Mouse (Mus musculus): ENCODE measurements around the gene Ptov1. TPM values are rescaled to one million over a fixed set of nuclear protein-coding genes. Genes with fewer than 3 reads are reported as not detected.

Ptov1 gene
- polyA plus RNA-seq, 1 experiment from 2014 or later = 415 TPM

- Histone ChIP-seq H3K27me3 (ENCODE audit: poor library complexity, severe bottlenecking) (no peaks in the 10 kb centered on the region), H3K27ac (no peak overlapping the region), H3K36me3 (replicated peaks) (peaks cover 50% of the 10 kb centered on the region), H3K4me1 (peaks cover 72% of the 10 kb centered on the region), H3K4me3 (peak overlapping the region; percentile 90; the same call in 1 of the 2 replicates), H3K9me3 (no peaks in the 10 kb centered on the region)
- WGBS = 90% methylated on average over 3 of the region's 3 CpGs
- no peak for DNase-seq (ENCODE audit: extremely low spot score, low spot score)
Measured at GRCm38 (mm10) chr7:44820525-44820924, 49.1 kb downstream of the Ptov1 start.

GRCm38 (mm10) chr7:44819863-44820262, 49.7 kb downstream of the Ptov1 start:
- Histone ChIP-seq H3K9me3 (no peaks in the 10 kb centered on the region), H3K4me1 (peaks cover 77% of the 10 kb centered on the region), H3K27me3 (ENCODE audit: poor library complexity, severe bottlenecking) (no peaks in the 10 kb centered on the region), H3K4me3 (peak overlapping the region; percentile 90), H3K36me3 (replicated peaks) (peaks cover 47% of the 10 kb centered on the region), H3K27ac (no peak overlapping the region)
- WGBS = 75% methylated on average over 5 of the region's 5 CpGs
- no peak for DNase-seq (ENCODE audit: extremely low spot score, low spot score)

GRCm38 (mm10) chr7:44819391-44819790, 50.2 kb downstream of the Ptov1 start:
- H3K4me3 ChIP-seq = peak overlapping the region; percentile 90
- no peaks in the 10 kb centered on the region for H3K9me3 ChIP-seq
- H3K36me3 ChIP-seq (replicated peaks) = peaks cover 52% of the 10 kb centered on the region
- H3K27ac ChIP-seq = peak overlapping the region; percentile 99
- H3K4me1 ChIP-seq = peaks cover 77% of the 10 kb centered on the region
- WGBS = 97% methylated on average over 2 of the region's 2 CpGs
- H3K27me3 ChIP-seq (ENCODE audit: poor library complexity, severe bottlenecking) = no peaks in the 10 kb centered on the region
- no peak for DNase-seq (ENCODE audit: extremely low spot score, low spot score)

- no peak for DNase-seq (ENCODE audit: extremely low spot score, low spot score)
Measured at GRCm38 (mm10) chr7:44818751-44819235, 50.8 kb downstream of the Ptov1 start.

GRCm38 (mm10) chr7:44818164-44818563, 51.4 kb downstream of the Ptov1 start:
- Histone ChIP-seq H3K9me3 (no peaks in the 10 kb centered on the region), H3K4me3 (peak overlapping the region; percentile 90), H3K4me1 (peaks cover 69% of the 10 kb centered on the region), H3K36me3 (replicated peaks) (peaks cover 64% of the 10 kb centered on the region), H3K27ac (peak overlapping the region; percentile 99), H3K27me3 (ENCODE audit: poor library complexity, severe bottlenecking) (no peaks in the 10 kb centered on the region)
- DNase-seq (ENCODE audit: extremely low spot score, low spot score) = no peak
- WGBS = 71% methylated on average over 2 of the region's 2 CpGs

More at GRCm38 (mm10) chr7:44818751-44819235, 50.8 kb downstream of the Ptov1 start:
- 58% methylated on average over 6 of the region's 6 CpGs for WGBS
- H3K27me3 ChIP-seq (ENCODE audit: poor library complexity, severe bottlenecking) = no peaks in the 10 kb centered on the region
- peaks cover 75% of the 10 kb centered on the region for H3K4me1 ChIP-seq
- no peaks in the 10 kb centered on the region for H3K9me3 ChIP-seq
- peak overlapping the region; percentile 99 for H3K27ac ChIP-seq
- H3K4me3 ChIP-seq = peak overlapping the region; percentile 90
- peaks cover 58% of the 10 kb centered on the region for H3K36me3 ChIP-seq (replicated peaks)

- Histone ChIP-seq H3K27me3 (ENCODE audit: poor library complexity, severe bottlenecking) (no peaks in the 10 kb centered on the region), H3K4me3 (peak overlapping the region; percentile 90), H3K36me3 (replicated peaks) (peaks cover 66% of the 10 kb centered on the region), H3K9me3 (no peaks in the 10 kb centered on the region), H3K27ac (peak overlapping the region; percentile 99), H3K4me1 (peaks cover 64% of the 10 kb centered on the region)
- WGBS = 40% methylated on average over 3 of the region's 3 CpGs
- no peak for DNase-seq (ENCODE audit: extremely low spot score, low spot score)
Measured at GRCm38 (mm10) chr7:44817441-44817840, 52.1 kb downstream of the Ptov1 start.

GRCm38 (mm10) chr7:44816470-44817021, 53.0 kb downstream of the Ptov1 start, which contains the start of gene Atf5:
Gene Atf5, minus strand, starts transcription at chr7:44816658.
- H3K4me1 ChIP-seq = peaks cover 60% of the 10 kb centered on the region

GRCm38 (mm10) chr7:44815721-44816469, 53.7 kb downstream of the Ptov1 start, which contains the start of the genes Nup62 and Il4i1:
Gene Nup62, plus strand, starts transcription at chr7:44816088.
Gene Il4i1, plus strand, starts transcription at chr7:44816387.
- Histone ChIP-seq H3K4me1 (peaks cover 53% of the 10 kb centered on the region), H3K27me3 (ENCODE audit: poor library complexity, severe bottlenecking) (no peaks in the 10 kb centered on the region), H3K9me3 (no peaks in the 10 kb centered on the region), H3K36me3 (replicated peaks) (peaks cover 69% of the 10 kb centered on the region), H3K27ac (peak within 1 kb of the TSS; percentile 99), H3K4me3 (peak within 1 kb of the TSS; percentile 90)
- DNase-seq (ENCODE audit: extremely low spot score, low spot score) = peak; percentile 100
- WGBS = under 1% methylated on average over 62 of the region's 62 CpGs

More at GRCm38 (mm10) chr7:44816470-44817021, 53.0 kb downstream of the Ptov1 start, which contains the start of gene Atf5:
- no peak for DNase-seq (ENCODE audit: extremely low spot score, low spot score)
- Histone ChIP-seq H3K36me3 (replicated peaks) (peaks cover 69% of the 10 kb centered on the region), H3K9me3 (no peaks in the 10 kb centered on the region), H3K4me3 (peak within 1 kb of the TSS; percentile 90), H3K27me3 (ENCODE audit: poor library complexity, severe bottlenecking) (no peaks in the 10 kb centered on the region), H3K27ac (peak within 1 kb of the TSS; percentile 99)
- WGBS = under 1% methylated on average over 55 of the region's 57 CpGs

- H3K4me3 ChIP-seq = peak overlapping the region; percentile 90
- peaks cover 45% of the 10 kb centered on the region for H3K4me1 ChIP-seq
- peak overlapping the region; percentile 99 for H3K27ac ChIP-seq
- WGBS = 31% methylated on average over 14 of the region's 14 CpGs
- no peaks in the 10 kb centered on the region for H3K9me3 ChIP-seq
- H3K36me3 ChIP-seq (replicated peaks) = peaks cover 65% of the 10 kb centered on the region
- no peaks in the 10 kb centered on the region for H3K27me3 ChIP-seq (ENCODE audit: poor library complexity, severe bottlenecking)
- no peak for DNase-seq (ENCODE audit: extremely low spot score, low spot score)
Measured at GRCm38 (mm10) chr7:44814952-44815553, 54.5 kb downstream of the Ptov1 start.

- Histone ChIP-seq H3K9me3 (no peaks in the 10 kb centered on the region), H3K27me3 (ENCODE audit: poor library complexity, severe bottlenecking) (no peaks in the 10 kb centered on the region), H3K4me1 (peaks cover 39% of the 10 kb centered on the region), H3K27ac (peak overlapping the region; percentile 99), H3K4me3 (peak overlapping the region; percentile 90), H3K36me3 (replicated peaks) (peaks cover 58% of the 10 kb centered on the region)
- WGBS = 91% methylated on average over 4 of the region's 4 CpGs
- no peak for DNase-seq (ENCODE audit: extremely low spot score, low spot score)
Measured at GRCm38 (mm10) chr7:44814423-44814822, 55.2 kb downstream of the Ptov1 start.

- 92% methylated on average over 3 of the region's 3 CpGs for WGBS
- no peak for DNase-seq (ENCODE audit: extremely low spot score, low spot score)
- Histone ChIP-seq H3K36me3 (replicated peaks) (peaks cover 54% of the 10 kb centered on the region), H3K4me3 (no peak overlapping the region), H3K9me3 (no peaks in the 10 kb centered on the region), H3K27ac (no peak overlapping the region), H3K4me1 (peaks cover 34% of the 10 kb centered on the region), H3K27me3 (ENCODE audit: poor library complexity, severe bottlenecking) (no peaks in the 10 kb centered on the region)
Measured at GRCm38 (mm10) chr7:44813985-44814384, 55.6 kb downstream of the Ptov1 start.
